Mouse (Mus musculus): ENCODE results near the gene Zfp963. TPM values are rescaled to one million over a fixed set of nuclear protein-coding genes. Genes with fewer than 3 reads are reported as not detected.

The Zfp963 gene
- polyA plus RNA-seq (2012; rRNA removed), result 2.0 and 2.3 TPM in 2 replicates

GRCm38 (mm10) chr8:69749544-69750454 is at the start of gene Zfp963:
Gene Zfp963, minus strand, starts transcription at chr8:69749970.

GRCm38 (mm10) chr8:69790773-69791367 is 41.1 kb upstream of the Zfp963 start, which contains the start of the genes Atp13a1 and Zfp866:
Gene Atp13a1, plus strand, starts transcription at chr8:69791163.
Gene Zfp866, minus strand, starts transcription at chr8:69791178.

GRCm38 (mm10) chr8:69774503-69775148 is 24.9 kb upstream of the Zfp963 start, which contains the start of gene Gm20422:
Gene Gm20422, minus strand, starts transcription at chr8:69774886.

DNA sequence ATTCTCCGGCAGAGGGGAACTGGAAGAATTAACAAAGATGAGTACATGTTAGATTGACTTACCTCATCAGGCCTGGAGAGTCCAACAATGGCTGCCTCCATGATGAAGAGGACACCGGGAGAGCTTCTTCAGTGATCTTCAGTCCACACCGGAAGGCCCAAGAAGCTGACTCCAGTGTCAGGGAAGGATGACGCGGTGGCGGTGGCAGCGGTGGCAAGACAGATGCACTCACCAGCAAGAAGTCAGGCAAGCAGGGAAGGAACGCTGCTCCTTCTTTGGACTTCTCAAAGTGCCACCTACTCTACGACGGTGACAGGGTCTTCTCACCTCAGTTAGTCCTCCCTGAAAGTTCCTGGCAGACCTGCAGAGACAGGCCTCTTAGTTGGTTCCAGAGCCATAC is 39.1 kb downstream of the Zfp963 start, which contains the start of gene Zfp869:
Gene Zfp869 (minus strand): TSS at position 101 of the 400 bp plus-strand sequence.

Other genes with a start within 250 kb of the Zfp963 start
- not detected in 2 replicates for gene Gm7697, start 227.0 kb downstream of the Zfp963 start, polyA plus RNA-seq (2012; rRNA removed)
- gene Zfp868, start 124.4 kb downstream of the Zfp963 start, polyA plus RNA-seq (2012; rRNA removed), result 4.2 and 5.2 TPM in 2 replicates
- gene Zfp964, start 95.5 kb downstream of the Zfp963 start, polyA plus RNA-seq (2012; rRNA removed), result 1.2 TPM in 2 replicates
- 1.3 and 1.6 TPM in 2 replicates for gene Zfp869, start 39.2 kb downstream of the Zfp963 start, polyA plus RNA-seq (2012; rRNA removed)
- 1.3 TPM in 1 of 2 replicates, not detected in the other for gene Gm20422, start 24.9 kb upstream of the Zfp963 start, polyA plus RNA-seq (2012; rRNA removed)
- gene Atp13a1, start 41.2 kb upstream of the Zfp963 start, polyA plus RNA-seq (2012; rRNA removed), result 140 and 171 TPM in 2 replicates
- gene Zfp866, start 41.2 kb upstream of the Zfp963 start, polyA plus RNA-seq (2012; rRNA removed), result 8.8 and 12.2 TPM in 2 replicates
- gene Gmip, start 58.7 kb upstream of the Zfp963 start, polyA plus RNA-seq (2012; rRNA removed), result 25.7 and 31.8 TPM in 2 replicates
- 7.3 and 7.6 TPM in 2 replicates for gene Lpar2, start 72.5 kb upstream of the Zfp963 start, polyA plus RNA-seq (2012; rRNA removed)
- gene Pbx4, start 82.5 kb upstream of the Zfp963 start, polyA plus RNA-seq (2012; rRNA removed), result 3.2 and 11.6 TPM in 2 replicates
- gene Cilp2, start 137.7 kb upstream of the Zfp963 start, polyA plus RNA-seq (2012; rRNA removed), result 0.92 and 1.4 TPM in 2 replicates
- gene Tssk6, start 152.2 kb upstream of the Zfp963 start, polyA plus RNA-seq (2012; rRNA removed), result 2.1 and 3.1 TPM in 2 replicates
- 98.7 and 144 TPM in 2 replicates for gene Ndufa13, start 152.6 kb upstream of the Zfp963 start, polyA plus RNA-seq (2012; rRNA removed)
- 14.1 and 14.6 TPM in 2 replicates for gene Yjefn3, start 152.7 kb upstream of the Zfp963 start, polyA plus RNA-seq (2012; rRNA removed)
- 79.6 and 96.8 TPM in 2 replicates for gene Gatad2a, start 246.4 kb upstream of the Zfp963 start, polyA plus RNA-seq (2012; rRNA removed)